Mouse (Mus musculus): Measurements from ENCODE around the gene H2al1j.
"Not testable (repeated sequence)": the region's sequence is repeated elsewhere in the genome, so short reads cannot be mapped to it uniquely, and the experiment has no call there.

The H2al1j gene

DNA sequence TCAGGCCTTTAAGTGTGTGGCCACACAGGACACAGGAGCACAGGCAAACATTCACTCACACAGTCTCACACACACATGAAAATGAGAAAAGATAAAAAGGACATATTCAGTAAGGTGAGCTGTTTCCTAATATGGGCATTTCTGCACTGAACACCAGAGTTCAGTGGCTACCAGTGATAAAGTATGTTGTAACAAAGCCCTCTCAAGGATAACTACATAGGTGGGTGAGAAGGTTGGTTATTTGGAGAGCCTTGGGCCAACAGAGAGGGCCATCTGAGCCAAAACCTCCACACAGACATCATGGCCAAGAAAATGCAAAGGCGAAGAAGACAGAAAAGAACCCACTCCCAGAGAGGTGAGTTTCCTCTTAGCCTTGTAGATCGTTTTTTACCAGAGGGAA, at the start of gene H2al1j:
TSS of gene H2al1j (plus strand) at position 301 of the 400 bp plus-strand sequence.
- not testable (repeated sequence) for DNase-seq (ENCODE audit: low read depth, low spot score)

GRCm38 (mm10) chrX:11280741-11281140, 46.9 kb upstream of the H2al1j start:
- DNase-seq (ENCODE audit: low read depth, low spot score) = no peak

GRCm38 (mm10) chrX:11288306-11288882, 39.2 kb upstream of the H2al1j start:
- DNase-seq (ENCODE audit: low read depth, low spot score) = no peak

- no peak for DNase-seq (ENCODE audit: low read depth, low spot score)
Observed at GRCm38 (mm10) chrX:11289244-11289643, 38.4 kb upstream of the H2al1j start.

DNA sequence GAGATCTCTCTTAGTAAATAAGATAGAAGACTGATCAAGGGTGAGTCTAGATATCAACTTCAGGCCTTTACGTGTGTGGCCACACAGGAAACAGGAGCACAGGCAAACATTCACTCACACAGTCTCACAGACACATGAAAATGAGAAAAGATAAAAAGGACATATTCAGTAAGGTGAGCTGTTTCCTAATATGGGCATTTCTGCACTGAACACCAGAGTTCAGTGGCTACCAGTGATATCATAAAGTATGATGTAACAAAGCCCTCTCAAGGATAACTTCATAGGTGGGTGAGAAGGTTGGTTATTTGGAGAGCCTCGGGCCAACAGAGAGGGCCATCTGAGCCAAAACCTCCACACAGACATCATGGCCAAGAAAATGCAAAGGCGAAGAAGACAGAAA, 28.7 kb upstream of the H2al1j start, which contains the start of gene H2al1a:
TSS of gene H2al1a (plus strand) at position 301 of the 400 bp plus-strand sequence.
- not testable (repeated sequence) for DNase-seq (ENCODE audit: low read depth, low spot score)

DNA sequence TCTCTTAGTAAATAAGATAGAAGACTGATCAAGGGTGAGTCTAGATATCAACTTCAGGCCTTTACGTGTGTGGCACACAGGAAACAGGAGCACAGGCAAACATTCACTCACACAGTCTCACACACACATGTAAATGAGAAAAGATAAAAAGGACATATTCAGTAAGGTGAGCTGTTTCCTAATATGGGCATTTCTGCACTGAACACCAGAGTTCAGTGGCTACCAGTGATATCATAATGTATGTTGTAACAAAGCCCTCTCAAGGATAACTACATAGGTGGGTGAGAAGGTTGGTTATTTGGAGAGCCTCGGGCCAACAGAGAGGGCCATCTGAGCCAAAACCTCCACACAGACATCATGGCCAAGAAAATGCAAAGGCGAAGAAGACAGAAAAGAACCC, 25.5 kb upstream of the H2al1j start, which contains the start of gene H2al1b:
TSS of gene H2al1b (plus strand) at position 301 of the 400 bp plus-strand sequence.
- not testable (repeated sequence) for DNase-seq (ENCODE audit: low read depth, low spot score)

DNA sequence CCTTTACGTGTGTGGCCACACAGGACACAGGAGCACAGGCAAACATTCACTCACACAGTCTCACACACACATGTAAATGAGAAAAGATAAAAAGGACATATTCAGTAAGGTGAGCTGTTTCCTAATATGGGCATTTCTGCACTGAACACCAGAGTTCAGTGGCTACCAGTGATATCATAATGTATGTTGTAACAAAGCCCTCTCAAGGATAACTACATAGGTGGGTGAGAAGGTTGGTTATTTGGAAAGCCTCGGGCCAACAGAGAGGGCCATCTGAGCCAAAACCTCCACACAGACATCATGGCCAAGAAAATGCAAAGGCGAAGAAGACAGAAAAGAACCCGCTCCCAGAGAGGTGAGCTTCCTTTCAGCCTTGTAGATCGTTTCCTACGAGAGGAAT, 22.3 kb upstream of the H2al1j start, which contains the start of gene H2al1c:
TSS of gene H2al1c (plus strand) at position 301 of the 400 bp plus-strand sequence.
- DNase-seq (ENCODE audit: low read depth, low spot score) = not testable (repeated sequence)

GRCm38 (mm10) chrX:11308524-11308923, 19.1 kb upstream of the H2al1j start, which contains the start of gene H2al1d:
H2al1d (plus strand) TSS chrX:11308824.
- not testable (repeated sequence) for DNase-seq (ENCODE audit: low read depth, low spot score)

- not testable (repeated sequence) for DNase-seq (ENCODE audit: low read depth, low spot score)
Observed at GRCm38 (mm10) chrX:11311634-11312033, 16.0 kb upstream of the H2al1j start, which contains the start of gene H2al1e. H2al1e (plus strand) TSS chrX:11311934.

GRCm38 (mm10) chrX:11314858-11315257, 12.8 kb upstream of the H2al1j start, which contains the start of gene H2al1f:
H2al1f (plus strand) TSS chrX:11315158.
- not testable (repeated sequence) for DNase-seq (ENCODE audit: low read depth, low spot score)

- not testable (repeated sequence) for DNase-seq (ENCODE audit: low read depth, low spot score)
Observed at GRCm38 (mm10) chrX:11317956-11318355, 9.7 kb upstream of the H2al1j start, which contains the start of gene H2al1g. H2al1g (plus strand) TSS chrX:11318256.

GRCm38 (mm10) chrX:11321192-11321591, 6.4 kb upstream of the H2al1j start, which contains the start of gene H2al1h:
H2al1h (plus strand) TSS chrX:11321492.
- not testable (repeated sequence) for DNase-seq (ENCODE audit: low read depth, low spot score)

- not testable (repeated sequence) for DNase-seq (ENCODE audit: low read depth, low spot score)
Observed at GRCm38 (mm10) chrX:11324359-11324758, 3.3 kb upstream of the H2al1j start, which contains the start of gene H2al1i. H2al1i (plus strand) TSS chrX:11324659.

DNA sequence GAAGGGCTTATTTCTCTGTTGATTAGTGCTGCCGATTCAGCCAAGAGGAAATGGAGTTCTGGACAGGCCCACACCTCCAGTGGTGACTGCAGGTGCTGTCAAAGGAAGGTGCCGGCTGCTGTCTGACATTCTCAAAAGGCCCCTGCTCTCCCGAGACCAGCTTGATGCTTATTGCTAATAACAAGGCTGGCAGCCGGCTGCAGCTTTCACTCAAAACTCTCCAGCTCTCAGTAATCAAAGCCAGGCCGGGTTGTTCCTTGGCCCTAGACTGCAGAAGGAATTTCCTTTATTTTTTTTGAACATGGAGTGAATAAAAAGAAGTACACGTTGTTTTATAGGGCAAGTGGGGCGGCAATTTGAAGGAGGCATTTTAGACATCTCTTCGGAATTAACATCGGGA, 18.1 kb downstream of the H2al1j start:
- no peak for DNase-seq (ENCODE audit: low read depth, low spot score)

DNA sequence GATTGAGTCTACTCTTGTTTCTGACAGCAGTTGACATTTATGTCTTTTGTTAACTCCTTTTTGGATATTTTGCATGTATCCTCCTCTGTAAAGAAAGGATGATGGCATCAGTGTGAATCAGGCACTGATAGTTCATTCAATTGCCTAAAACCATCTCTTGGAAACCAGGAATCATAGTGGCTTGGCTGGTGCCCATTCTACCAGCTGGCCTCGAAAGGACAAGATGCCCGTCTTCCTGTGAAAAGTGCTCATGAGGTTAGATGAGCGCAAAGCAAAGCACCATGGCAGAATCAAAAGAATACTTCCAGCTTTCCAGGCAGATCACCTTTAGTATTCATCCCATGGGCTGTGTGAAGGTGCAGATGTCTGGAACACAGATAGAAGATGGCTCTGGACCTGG, 19.1 kb downstream of the H2al1j start:
- DNase-seq (ENCODE audit: low read depth, low spot score) = no peak

- DNase-seq (ENCODE audit: low read depth, low spot score) = no peak
Observed at GRCm38 (mm10) chrX:11360823-11361222, 33.2 kb downstream of the H2al1j start.

DNA sequence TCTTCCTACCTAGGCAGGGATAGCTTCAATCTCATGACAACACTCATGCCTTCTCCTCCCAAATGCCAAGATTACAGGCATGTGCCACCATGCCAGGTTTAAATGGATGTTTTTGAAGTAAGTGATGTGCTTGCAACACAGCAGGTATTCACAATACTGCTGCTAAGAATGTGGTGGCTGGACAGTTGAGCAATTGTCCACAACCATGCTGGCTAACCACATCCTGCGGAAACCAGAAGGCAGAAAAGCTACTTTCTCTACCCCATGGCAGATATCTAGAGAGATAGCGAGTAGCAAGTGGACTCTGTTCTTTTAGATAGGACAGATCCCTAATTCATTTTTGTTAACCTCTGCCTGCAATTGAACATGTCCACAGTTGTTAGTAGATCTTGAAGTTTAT, 33.6 kb downstream of the H2al1j start:
- DNase-seq (ENCODE audit: low read depth, low spot score) = no peak

GRCm38 (mm10) chrX:11363890-11364289, 36.3 kb downstream of the H2al1j start:
- DNase-seq (ENCODE audit: low read depth, low spot score) = no peak

GRCm38 (mm10) chrX:11365151-11365550, 37.5 kb downstream of the H2al1j start:
- no peak for DNase-seq (ENCODE audit: low read depth, low spot score)

Measured in skeletal muscle tissue, adult 2 months (tissue).